Mouse (Mus musculus) NIH3T3 (cell line): ENCODE measurements around the gene Taf5l.

ENCODE experiments used
- DNase-seq: peaks from one replicate; pipeline ENCODE4 v3.0.0-alpha.2; 2012; ENCODE audit warnings: low read depth

The Taf5l gene

DNA sequence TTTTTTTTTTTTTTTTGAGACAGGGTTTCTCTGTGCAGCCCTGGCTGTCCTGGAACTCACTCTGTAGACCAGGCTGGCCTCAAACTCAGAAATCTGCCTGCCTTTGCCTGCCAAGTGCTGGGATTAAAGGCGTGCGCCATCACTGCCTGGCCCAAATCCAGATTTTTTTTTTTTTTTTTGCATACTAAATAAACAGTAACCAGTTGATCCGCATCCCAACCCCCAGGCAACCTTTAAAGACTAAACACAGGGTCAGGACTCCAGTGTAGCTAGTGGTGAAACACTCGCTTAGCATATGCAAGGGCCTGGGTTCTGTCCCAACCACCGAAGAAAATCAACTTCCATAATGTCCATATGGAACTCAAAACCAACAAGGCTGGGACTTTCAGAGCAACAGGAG, 60.6 kb downstream of the Taf5l start:
- DNase-seq = peak; percentile 14

DNA sequence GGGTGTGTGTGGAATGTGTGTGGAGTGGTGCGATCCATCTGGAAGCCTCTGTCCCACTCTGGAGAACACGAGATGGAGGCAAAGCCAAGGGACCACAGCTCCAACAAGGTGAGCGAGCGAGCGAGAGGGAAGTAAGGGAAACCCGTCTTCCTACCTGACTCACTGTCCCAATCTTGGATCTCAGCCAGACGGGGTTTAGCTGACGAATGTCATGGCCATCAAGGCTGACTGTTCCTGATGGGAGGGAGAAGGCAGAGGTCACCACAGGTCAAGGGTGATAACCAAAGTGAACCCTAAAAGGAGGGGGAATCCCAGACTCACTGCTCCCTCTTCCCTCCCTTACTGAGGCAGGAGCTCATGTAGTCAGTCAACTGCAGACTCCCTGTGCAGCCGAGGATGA, 61.1 kb downstream of the Taf5l start:
- no peak for DNase-seq

DNA sequence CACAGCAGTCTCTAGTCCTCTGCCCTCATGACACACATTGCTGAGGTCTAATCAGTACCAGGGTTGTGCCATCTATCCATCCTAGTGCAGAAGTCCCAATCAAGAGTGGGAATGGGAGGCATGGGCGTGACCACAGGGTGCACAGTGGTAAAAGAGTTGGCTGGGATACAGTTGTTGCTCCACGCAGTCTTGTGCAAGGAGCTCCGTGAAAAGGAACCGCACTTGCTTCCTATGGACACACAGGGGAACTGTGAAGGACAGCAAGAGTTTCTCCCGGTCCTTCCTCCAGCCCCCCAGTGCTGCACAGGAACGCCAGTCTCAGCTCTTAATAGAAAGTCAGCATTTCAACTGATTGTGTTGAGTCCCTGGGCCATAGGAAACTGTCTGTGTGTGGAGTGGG, 61.7 kb downstream of the Taf5l start:
- DNase-seq = no peak

DNA sequence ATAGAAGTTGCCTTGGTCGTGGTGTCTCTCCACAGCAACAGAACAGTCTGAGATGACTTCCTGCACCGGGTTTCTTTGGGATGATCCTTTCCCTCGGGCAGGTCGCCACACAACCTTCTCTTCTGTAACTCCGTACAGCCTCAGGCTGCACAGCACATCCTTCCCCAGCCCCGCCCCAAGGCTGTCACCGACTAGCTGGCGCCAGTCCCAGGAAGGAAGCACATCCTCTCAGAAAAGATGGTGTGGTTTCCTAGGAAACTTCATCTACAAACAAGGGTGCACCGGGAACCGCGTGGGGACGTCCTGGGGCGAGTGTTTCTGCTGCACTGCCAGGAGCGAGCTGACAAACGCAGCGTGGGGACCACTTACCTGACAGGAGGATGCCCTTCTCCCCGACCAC, 63.1 kb downstream of the Taf5l start:
- no peak for DNase-seq

DNA sequence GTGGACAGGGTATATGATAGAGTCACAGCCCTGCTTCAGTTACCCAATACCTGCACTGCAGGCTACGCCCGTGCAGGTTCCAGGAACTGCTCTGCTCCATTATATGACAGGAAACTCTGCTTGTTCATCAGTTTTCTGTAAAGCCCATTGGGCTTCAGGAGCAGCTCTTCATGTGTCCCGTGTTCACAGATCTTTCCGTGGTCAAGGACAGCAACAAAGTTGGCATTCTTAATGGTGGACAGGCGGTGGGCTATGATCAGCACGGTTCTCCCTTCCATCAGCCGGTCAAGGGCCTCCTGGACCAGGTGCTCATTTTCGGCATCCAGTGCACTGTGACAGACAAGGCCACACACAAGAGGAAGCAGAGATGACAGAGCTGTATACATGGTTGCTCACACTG, 67.0 kb downstream of the Taf5l start:
- no peak for DNase-seq

DNA sequence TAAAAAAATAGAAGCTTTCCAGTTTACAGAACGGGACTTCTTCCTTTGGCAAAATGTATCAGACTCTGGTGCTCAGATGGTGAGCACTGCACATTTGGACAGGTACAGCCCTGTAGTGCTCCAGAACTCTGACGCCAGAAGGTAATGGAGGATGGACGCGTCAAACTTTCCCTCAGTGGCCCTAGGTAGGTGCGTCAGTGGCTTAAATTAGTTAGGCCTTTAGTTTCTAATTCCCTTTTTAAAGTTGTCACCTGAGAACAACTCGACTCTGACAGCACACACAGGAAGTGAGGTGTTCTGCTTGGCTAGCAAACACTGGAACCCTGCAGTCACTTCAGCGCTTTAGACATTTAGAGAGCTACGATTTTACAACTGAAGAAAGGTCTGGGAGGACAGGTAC, 67.5 kb downstream of the Taf5l start:
- DNase-seq = no peak

DNA sequence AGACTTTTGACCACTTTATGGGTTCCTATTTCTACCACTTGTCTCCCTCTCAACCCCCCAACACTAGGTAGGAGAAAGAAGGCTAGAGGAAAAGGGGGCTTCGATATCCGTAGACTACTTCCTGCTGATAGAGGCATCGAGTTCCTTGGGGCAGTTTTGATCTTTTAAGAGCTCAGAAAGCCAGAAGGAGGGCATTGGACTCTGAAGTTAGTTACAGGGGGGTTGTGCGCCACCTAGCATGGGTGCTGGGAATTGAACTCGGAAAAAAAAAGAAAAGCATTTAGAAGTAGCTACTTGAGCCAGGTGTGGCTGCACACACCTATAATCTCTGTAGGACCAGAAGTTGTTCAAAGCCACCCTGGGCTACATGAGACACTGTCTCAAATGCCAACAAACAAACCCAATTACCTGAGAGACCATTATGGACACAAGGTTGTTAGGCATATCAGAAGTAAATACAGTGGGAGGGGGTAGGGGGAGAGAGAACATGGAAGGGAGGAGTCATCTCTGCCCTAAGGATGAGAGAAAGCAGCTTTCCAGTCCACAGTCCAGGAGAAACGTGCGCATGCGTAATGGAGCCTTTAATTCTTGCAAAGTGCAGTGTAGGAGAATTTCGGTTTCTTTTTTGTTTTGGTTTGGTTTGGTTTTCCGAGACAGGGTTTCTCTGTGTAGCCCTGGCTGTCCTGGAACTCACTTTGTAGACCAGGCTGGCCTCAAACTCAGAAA, 71.0 kb downstream of the Taf5l start:
- DNase-seq = peak; percentile 84

DNA sequence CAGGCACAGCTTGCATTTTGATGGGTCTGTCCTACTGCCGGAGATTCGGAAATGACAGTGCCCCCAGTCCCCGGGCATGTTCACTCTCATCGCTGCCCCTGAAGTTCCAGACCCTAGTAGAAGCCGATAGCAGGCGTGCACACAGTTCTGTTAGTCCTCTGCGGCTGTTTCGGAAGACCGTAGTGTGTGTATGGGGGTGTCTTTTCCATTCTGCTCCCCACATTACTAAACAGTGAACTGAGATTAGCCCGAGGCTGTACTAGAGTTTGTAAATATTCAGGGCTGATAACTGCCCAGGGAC, 71.6 kb downstream of the Taf5l start:
- DNase-seq = no peak

DNA sequence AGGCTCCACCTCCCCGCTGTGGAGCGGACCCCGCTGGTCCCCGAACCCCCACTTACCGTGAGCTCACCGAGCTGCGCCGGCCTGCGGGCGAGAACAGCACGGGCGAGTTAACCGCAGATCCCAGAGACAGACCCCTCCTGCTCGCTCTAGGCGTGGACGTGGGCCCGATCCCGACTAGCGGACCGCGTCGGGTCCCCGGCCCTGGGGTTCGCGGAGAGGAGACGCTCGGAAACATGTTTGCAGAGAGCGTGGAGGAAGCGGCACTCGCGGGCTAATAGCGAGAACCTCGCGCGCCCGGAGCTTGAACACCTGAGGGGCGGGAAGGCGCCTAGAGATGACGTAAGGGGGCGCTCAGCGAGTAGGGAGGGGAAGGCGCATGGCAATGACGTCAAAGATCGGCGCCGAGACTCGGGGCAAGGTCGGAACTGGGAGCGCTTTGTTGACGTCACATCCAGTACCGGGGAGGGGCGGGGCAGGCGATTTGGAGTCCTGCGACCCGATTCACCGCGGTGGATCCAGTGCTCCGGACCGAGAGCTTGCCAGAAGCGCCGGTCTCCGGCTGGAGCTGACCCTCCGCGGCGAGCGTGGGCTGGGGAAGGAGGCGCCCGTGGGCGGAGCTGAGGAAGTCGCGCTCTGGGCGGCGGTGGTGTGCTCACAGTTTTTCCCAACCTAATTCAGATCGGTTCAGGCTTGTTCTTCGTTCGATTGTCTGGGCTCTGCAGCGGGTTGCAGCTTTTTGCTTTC, 72.1 kb downstream of the Taf5l start, which contains the start of gene Nup133:
Nup133 (minus strand) TSS at position 324 of the 744 bp plus-strand sequence.
- DNase-seq = peak; percentile 100
